Mouse (Mus musculus): ENCODE results near the gene Vgll4. TPM values are rescaled to one million over a fixed set of nuclear protein-coding genes. Genes with fewer than 3 reads are reported as not detected.

Vgll4 gene
- total and polyA plus RNA-seq, 3 experiments, result 34.6 to 73.7 (median 37.3) TPM

GRCm38 (mm10) chr6:115007728-115008127, 37.9 kb upstream of the Vgll4 start:
- peaks cover under 1 to 39% of the 10 kb centered on the region in 2 experiments for H3K36me3 ChIP-seq (replicated peaks in 1 of 2; ENCODE audit: control insufficient read depth in 1 of 2, insufficient read depth in 1 of 2, low read length in 1 of 2)

GRCm38 (mm10) chr6:115006948-115007347, 37.2 kb upstream of the Vgll4 start:
- no peaks in the 10 kb centered on the region for H3K27me3 ChIP-seq (replicated peaks)
- TF ChIP-seq ELF1 (IDR thresholded peaks at IDR 0.05; ENCODE audit: low read depth, low read length) (0 out of 2 replicates have a peak, but pooled peaks have one; percentile 14), MAFK (IDR thresholded peaks at IDR 0.05; ENCODE audit: insufficient replicate concordance, low read length) (no peak), NRF1 (IDR thresholded peaks at IDR 0.05; ENCODE audit: low read depth, low read length) (peak; percentile 51)
- H3K9me3 ChIP-seq (replicated peaks; ENCODE audit: low read length), result no peaks in the 10 kb centered on the region
- H3K27ac ChIP-seq (ENCODE audit: insufficient read depth, low read depth), result peak overlapping the region; percentile 93
- DNase-seq (ENCODE audit: extremely low read depth), result no peak
- peaks cover 3 to 47% of the 10 kb centered on the region in 2 experiments for H3K36me3 ChIP-seq (replicated peaks in 1 of 2; ENCODE audit: control insufficient read depth in 1 of 2, insufficient read depth in 1 of 2, low read length in 1 of 2)
- peaks cover 42 to 96% of the 10 kb centered on the region in 2 experiments for H3K4me1 ChIP-seq (ENCODE audit: control insufficient read depth in 1 of 2, insufficient read depth in 2 of 2)
- in situ Hi-C loops (cut with MboI; ENCODE audit: low pct_ligation_motif_present, low pct_unique_long_range_greater_than_20kb, low sequenced_read_pairs), result no loop called here
- no peak overlapping the region for H3K4me3 ChIP-seq (replicated peaks in 1 of 3; ENCODE audit: low read depth in 2 of 3, low read length in 2 of 3, poor library complexity in 1 of 3)
- dilution Hi-C loops (cut with MboI; ENCODE audit: extremely low pct_ligation_motif_present, extremely low pct_unique_long_range_greater_than_20kb, low sequenced_read_pairs), result no loop called here
- H3K79me2 ChIP-seq (replicated peaks; ENCODE audit: control insufficient read depth, extremely low read depth, insufficient read depth, poor library complexity, severe bottlenecking), result no peaks in the 10 kb centered on the region
- H3K9ac ChIP-seq (ENCODE audit: insufficient read depth, low read depth), result peak overlapping the region; percentile 43; the same call in 1 of the 2 replicates
- peak overlapping the region; percentile 52 for H3K4me2 ChIP-seq (ENCODE audit: insufficient read depth, low read depth, poor library complexity, severe bottlenecking)

More at GRCm38 (mm10) chr6:115007728-115008127, 37.9 kb upstream of the Vgll4 start:
- in situ Hi-C loops (cut with MboI; ENCODE audit: low pct_ligation_motif_present, low pct_unique_long_range_greater_than_20kb, low sequenced_read_pairs), result no loop called here
- no peak overlapping the region for H3K4me3 ChIP-seq (replicated peaks in 1 of 3; ENCODE audit: low read depth in 2 of 3, low read length in 2 of 3, poor library complexity in 1 of 3)
- no peaks in the 10 kb centered on the region for H3K79me2 ChIP-seq (replicated peaks; ENCODE audit: control insufficient read depth, extremely low read depth, insufficient read depth, poor library complexity, severe bottlenecking)
- peak; percentile 89 for DNase-seq (ENCODE audit: extremely low read depth)
- H3K27ac ChIP-seq (ENCODE audit: insufficient read depth, low read depth), result peak overlapping the region; percentile 93
- H3K9me3 ChIP-seq (replicated peaks; ENCODE audit: low read length), result no peaks in the 10 kb centered on the region
- TF ChIP-seq ELF1 (IDR thresholded peaks at IDR 0.05; ENCODE audit: low read depth, low read length) (no peak), SMC3 (IDR thresholded peaks at IDR 0.05; ENCODE audit: low read depth, low read length) (peak; percentile 98), MEF2A (IDR thresholded peaks at IDR 0.05; ENCODE audit: borderline replicate concordance, low read depth, low read length) (peak; percentile 45; the same call in 1 of the 2 replicates), JUN (IDR thresholded peaks at IDR 0.05; ENCODE audit: insufficient read depth, low read depth, low read length) (no peak), JUND (conservative IDR thresholded peaks at IDR 0.05; ENCODE audit: low read depth, low read length) (no peak), BHLHE40 (IDR thresholded peaks at IDR 0.05; ENCODE audit: low read depth, low read length) (0 out of 2 replicates have a peak, but pooled peaks have one; percentile 15), ZMIZ1 (IDR thresholded peaks at IDR 0.05; ENCODE audit: low read depth, low read length) (no peak), RCOR1 (conservative IDR thresholded peaks at IDR 0.05; ENCODE audit: low read depth, low read length) (no peak; the same call in 1 of the 2 replicates), ETS1 (conservative IDR thresholded peaks at IDR 0.05; ENCODE audit: low read depth, low read length) (no peak), UBTF (IDR thresholded peaks at IDR 0.05; ENCODE audit: low read depth, low read length) (no peak), MYC (IDR thresholded peaks at IDR 0.05; ENCODE audit: low read depth, low read length) (0 out of 2 replicates have a peak, but pooled peaks have one; percentile 63), MAZ (IDR thresholded peaks at IDR 0.05; ENCODE audit: low read depth, low read length) (0 out of 2 replicates have a peak, but pooled peaks have one; percentile 45), PAX5 (IDR thresholded peaks at IDR 0.05; ENCODE audit: low read length) (no peak), CHD2 (IDR thresholded peaks at IDR 0.05; ENCODE audit: low read length) (no peak), CTCF (conservative IDR thresholded peaks at IDR 0.05 in 1 of 2, IDR thresholded peaks at IDR 0.05 in 1 of 2; ENCODE audit: low read depth in 2 of 2, low read length in 2 of 2) (peak; percentile 71 to 92), E2F4 (IDR thresholded peaks at IDR 0.05; ENCODE audit: insufficient replicate concordance, low read depth, low read length) (no peak), USF1 (IDR thresholded peaks at IDR 0.05; ENCODE audit: low read depth, low read length) (no peak), TCF12 (IDR thresholded peaks at IDR 0.05; ENCODE audit: low read depth, low read length) (peak; percentile 20; the same call in 1 of the 2 replicates), ZC3H11A (IDR thresholded peaks at IDR 0.05; ENCODE audit: low read depth, low read length) (peak; percentile 82), TBP (conservative IDR thresholded peaks at IDR 0.05; ENCODE audit: low read depth, low read length) (no peak), NRF1 (IDR thresholded peaks at IDR 0.05; ENCODE audit: low read depth, low read length) (no peak), HCFC1 (IDR thresholded peaks at IDR 0.05; ENCODE audit: low read depth, low read length) (no peak; the same call in 1 of the 2 replicates), RAD21 (IDR thresholded peaks at IDR 0.05; ENCODE audit: low read depth, low read length) (peak; percentile 83), SIN3A (IDR thresholded peaks at IDR 0.05; ENCODE audit: low read length) (no peak; the same call in 1 of the 2 replicates), MAX (IDR thresholded peaks at IDR 0.05; ENCODE audit: low read length) (no peak), ZKSCAN1 (IDR thresholded peaks at IDR 0.05; ENCODE audit: borderline replicate concordance, low read depth, low read length) (no peak), NELFE (IDR thresholded peaks at IDR 0.05; ENCODE audit: low read depth, low read length) (peak; percentile 23; the same call in 1 of the 2 replicates), ZNF384 (IDR thresholded peaks at IDR 0.05; ENCODE audit: low read depth, low read length) (no peak), EP300 (IDR thresholded peaks at IDR 0.05; ENCODE audit: low read length) (no peak), CHD1 (IDR thresholded peaks at IDR 0.05; ENCODE audit: low read depth, low read length) (0 out of 2 replicates have a peak, but pooled peaks have one; percentile 44), USF2 (conservative IDR thresholded peaks at IDR 0.05; ENCODE audit: low read depth, low read length) (no peak), GABPA (IDR thresholded peaks at IDR 0.05; ENCODE audit: insufficient replicate concordance, low read depth, low read length) (no peak), KAT2A (IDR thresholded peaks at IDR 0.05; ENCODE audit: insufficient replicate concordance, low read length) (no peak), MXI1 (IDR thresholded peaks at IDR 0.05; ENCODE audit: low read depth, low read length) (no peak), MAFK (IDR thresholded peaks at IDR 0.05; ENCODE audit: insufficient replicate concordance, low read length) (no peak), IRF4 (IDR thresholded peaks at IDR 0.05; ENCODE audit: low read depth, low read length) (peak; percentile 53; the same call in 1 of the 2 replicates), POLR2AphosphoS2 (IDR thresholded peaks at IDR 0.05; ENCODE audit: low read depth, low read length) (no peak), POLR2A (IDR thresholded peaks at IDR 0.05; ENCODE audit: low read depth, low read length) (0 out of 2 replicates have a peak, but pooled peaks have one; percentile 13)
- H3K9ac ChIP-seq (ENCODE audit: insufficient read depth, low read depth), result peak overlapping the region; percentile 43
- H3K27me3 ChIP-seq (replicated peaks), result no peaks in the 10 kb centered on the region
- peaks cover 43 to 98% of the 10 kb centered on the region in 2 experiments for H3K4me1 ChIP-seq (ENCODE audit: control insufficient read depth in 1 of 2, insufficient read depth in 2 of 2)
- dilution Hi-C loops (cut with MboI; ENCODE audit: extremely low pct_ligation_motif_present, extremely low pct_unique_long_range_greater_than_20kb, low sequenced_read_pairs), result no loop called here
- peak overlapping the region; percentile 52; the same call in 1 of the 2 replicates for H3K4me2 ChIP-seq (ENCODE audit: insufficient read depth, low read depth, poor library complexity, severe bottlenecking)

Data from CH12.LX (cell line).